Mouse (Mus musculus): ENCODE data around the gene H2afy2. TPM values are rescaled to one million over a fixed set of nuclear protein-coding genes. Genes with fewer than 3 reads are reported as not detected.

The H2afy2 gene
- polyA plus RNA-seq, 1 experiment from 2014 or later = 118 TPM

- H3K9ac ChIP-seq (ENCODE audit: low read depth, low read length) = no peak overlapping the region
- peaks cover 2% of the 10 kb centered on the region; the same call in 1 of the 2 replicates for H3K9me3 ChIP-seq (ENCODE audit: control insufficient read depth, low read length)
- peaks cover 88% of the 10 kb centered on the region for H3K36me3 ChIP-seq (ENCODE audit: control insufficient read depth, insufficient read depth, low read length)
- H3K4me2 ChIP-seq (replicated peaks; ENCODE audit: low read depth, low read length) = no peak overlapping the region
- no peaks in the 10 kb centered on the region for H3K27me3 ChIP-seq (ENCODE audit: control insufficient read depth, insufficient read depth, low read length)
- 94% methylated on average over 8 of the region's 8 CpGs for WGBS
- H3K27ac ChIP-seq (ENCODE audit: low read depth, low read length) = no peak overlapping the region
- no peak for ATAC-seq (ENCODE audit: low FRiP score, low TSS enrichment)
- no peaks in the 10 kb centered on the region for H3K4me1 ChIP-seq (ENCODE audit: control insufficient read depth, insufficient read depth, low read length)
- no peak overlapping the region for H3K4me3 ChIP-seq (ENCODE audit: low read length)
Measured at GRCm38 (mm10) chr10:61742336-61742735, 41.6 kb downstream of the H2afy2 start.

DNA sequence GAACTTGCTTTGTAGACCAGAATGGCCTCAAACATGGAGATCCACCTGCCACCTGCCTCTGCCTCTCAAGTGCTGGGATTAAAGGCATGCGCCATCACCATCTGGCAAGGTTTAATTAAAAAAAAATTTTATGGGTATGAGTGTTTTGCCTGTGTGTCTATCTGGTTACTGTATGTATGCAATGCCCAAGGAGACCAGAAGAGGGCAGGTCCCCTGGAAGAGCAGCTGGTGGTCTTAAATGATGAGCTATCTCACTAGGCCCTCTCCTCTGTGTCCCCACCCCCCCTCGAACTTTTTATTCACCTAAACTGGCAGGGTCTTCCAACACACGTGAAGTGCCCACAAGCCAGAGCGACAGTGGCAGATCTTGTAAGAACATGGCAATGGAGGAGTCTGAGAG is 42.1 kb downstream of the H2afy2 start:
- Histone ChIP-seq H3K27ac (ENCODE audit: low read depth, low read length) (no peak overlapping the region), H3K27me3 (ENCODE audit: control insufficient read depth, insufficient read depth, low read length) (no peaks in the 10 kb centered on the region), H3K9me3 (ENCODE audit: control insufficient read depth, low read length) (peaks cover 2% of the 10 kb centered on the region; the same call in 1 of the 2 replicates), H3K36me3 (ENCODE audit: control insufficient read depth, insufficient read depth, low read length) (peaks cover 83% of the 10 kb centered on the region), H3K4me3 (ENCODE audit: low read length) (no peak overlapping the region), H3K4me1 (ENCODE audit: control insufficient read depth, insufficient read depth, low read length) (no peaks in the 10 kb centered on the region), H3K4me2 (replicated peaks; ENCODE audit: low read depth, low read length) (no peak overlapping the region), H3K9ac (ENCODE audit: low read depth, low read length) (no peak overlapping the region)
- 92% methylated on average over 4 of the region's 4 CpGs for WGBS
- no peak for ATAC-seq (ENCODE audit: low FRiP score, low TSS enrichment)

DNA sequence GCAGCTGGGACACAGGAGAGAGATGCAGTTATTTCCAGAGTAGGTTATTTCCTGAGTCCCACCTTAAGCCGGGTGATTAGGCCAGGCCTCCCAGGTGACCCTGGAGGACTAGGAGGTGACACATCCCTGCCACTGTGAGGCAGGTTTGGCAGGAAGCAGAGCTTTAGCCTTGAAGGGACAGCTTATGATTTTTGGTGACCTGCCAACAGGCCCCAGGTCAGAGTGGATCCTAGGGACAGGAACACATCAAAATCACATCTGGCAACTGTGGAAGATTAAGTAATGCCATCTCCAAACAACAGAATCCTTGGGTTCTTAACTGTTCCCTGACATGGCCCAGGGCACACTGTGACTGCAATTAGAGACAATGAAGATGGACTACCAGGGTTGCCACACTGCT is 42.6 kb downstream of the H2afy2 start:
- no peak overlapping the region for H3K4me2 ChIP-seq (replicated peaks; ENCODE audit: low read depth, low read length)
- peaks cover 2% of the 10 kb centered on the region; the same call in 1 of the 2 replicates for H3K9me3 ChIP-seq (ENCODE audit: control insufficient read depth, low read length)
- no peaks in the 10 kb centered on the region for H3K4me1 ChIP-seq (ENCODE audit: control insufficient read depth, insufficient read depth, low read length)
- 92% methylated on average over 1 of the region's 1 CpGs for WGBS
- no peaks in the 10 kb centered on the region for H3K27me3 ChIP-seq (ENCODE audit: control insufficient read depth, insufficient read depth, low read length)
- no peak for ATAC-seq (ENCODE audit: low FRiP score, low TSS enrichment)
- H3K4me3 ChIP-seq (ENCODE audit: low read length) = no peak overlapping the region
- peaks cover 77% of the 10 kb centered on the region for H3K36me3 ChIP-seq (ENCODE audit: control insufficient read depth, insufficient read depth, low read length)
- no peak overlapping the region for H3K27ac ChIP-seq (ENCODE audit: low read depth, low read length)
- H3K9ac ChIP-seq (ENCODE audit: low read depth, low read length) = no peak overlapping the region

DNA sequence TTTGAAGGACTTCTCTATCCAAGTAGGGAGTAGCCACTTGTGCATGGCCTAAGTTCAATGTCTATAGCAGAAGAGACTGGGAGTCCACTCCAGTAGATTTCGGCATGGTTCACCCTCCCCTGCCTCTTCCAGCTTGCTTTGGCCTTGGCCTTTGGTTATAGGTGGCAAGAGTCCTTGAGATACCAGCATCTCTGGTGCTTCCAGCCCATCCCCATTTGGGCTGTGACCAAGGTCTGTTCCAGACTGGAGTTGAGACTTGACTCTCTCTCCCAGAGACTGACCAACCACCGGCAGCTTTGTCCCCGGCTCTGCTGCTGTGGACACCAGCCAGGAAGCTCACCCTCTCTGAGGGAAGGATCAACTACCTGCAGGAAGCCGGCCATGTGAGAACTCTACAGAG is 45.8 kb downstream of the H2afy2 start:
- H3K9ac ChIP-seq (ENCODE audit: low read depth, low read length) = no peak overlapping the region
- no peaks in the 10 kb centered on the region for H3K27me3 ChIP-seq (ENCODE audit: control insufficient read depth, insufficient read depth, low read length)
- WGBS = 90% methylated on average over 4 of the region's 4 CpGs
- H3K4me1 ChIP-seq (ENCODE audit: control insufficient read depth, insufficient read depth, low read length) = no peaks in the 10 kb centered on the region
- no peaks in the 10 kb centered on the region for H3K9me3 ChIP-seq (ENCODE audit: control insufficient read depth, low read length)
- H3K36me3 ChIP-seq (ENCODE audit: control insufficient read depth, insufficient read depth, low read length) = peaks cover 50% of the 10 kb centered on the region
- H3K4me2 ChIP-seq (replicated peaks; ENCODE audit: low read depth, low read length) = no peak overlapping the region
- ATAC-seq (ENCODE audit: low FRiP score, low TSS enrichment) = no peak
- no peak overlapping the region for H3K4me3 ChIP-seq (ENCODE audit: low read length)
- H3K27ac ChIP-seq (ENCODE audit: low read depth, low read length) = no peak overlapping the region

DNA sequence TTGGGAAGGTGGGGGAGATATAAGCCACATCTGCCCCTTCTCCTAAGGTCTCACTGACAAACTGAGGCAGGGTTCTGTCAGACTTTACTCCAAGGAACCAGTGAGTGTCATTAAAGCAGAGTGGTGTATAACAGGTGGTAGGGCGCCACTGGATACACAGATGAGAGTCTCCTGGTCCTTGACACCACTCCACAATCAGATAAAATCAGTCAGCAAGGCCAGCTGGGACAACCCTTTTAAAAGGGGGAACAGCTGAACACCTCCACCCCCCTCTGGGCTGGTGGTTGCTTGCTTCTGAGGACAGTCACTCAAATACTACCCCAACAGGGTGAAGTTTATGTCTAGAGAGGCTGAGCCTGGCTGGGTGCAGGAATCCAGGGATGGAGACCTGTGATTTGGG is 46.4 kb downstream of the H2afy2 start:
- H3K4me1 ChIP-seq (ENCODE audit: control insufficient read depth, insufficient read depth, low read length) = no peaks in the 10 kb centered on the region
- H3K27ac ChIP-seq (ENCODE audit: low read depth, low read length) = no peak overlapping the region
- H3K27me3 ChIP-seq (ENCODE audit: control insufficient read depth, insufficient read depth, low read length) = no peaks in the 10 kb centered on the region
- H3K4me2 ChIP-seq (replicated peaks; ENCODE audit: low read depth, low read length) = no peak overlapping the region
- WGBS = 83% methylated on average over 1 of the region's 1 CpGs
- H3K9me3 ChIP-seq (ENCODE audit: control insufficient read depth, low read length) = no peaks in the 10 kb centered on the region
- peaks cover 44% of the 10 kb centered on the region for H3K36me3 ChIP-seq (ENCODE audit: control insufficient read depth, insufficient read depth, low read length)
- no peak for ATAC-seq (ENCODE audit: low FRiP score, low TSS enrichment)
- H3K4me3 ChIP-seq (ENCODE audit: low read length) = no peak overlapping the region
- no peak overlapping the region for H3K9ac ChIP-seq (ENCODE audit: low read depth, low read length)

- no peaks in the 10 kb centered on the region for H3K9me3 ChIP-seq (ENCODE audit: control insufficient read depth, low read length)
- H3K4me1 ChIP-seq (ENCODE audit: control insufficient read depth, insufficient read depth, low read length) = no peaks in the 10 kb centered on the region
- no peak overlapping the region for H3K4me2 ChIP-seq (replicated peaks; ENCODE audit: low read depth, low read length)
- peaks cover 36% of the 10 kb centered on the region for H3K36me3 ChIP-seq (ENCODE audit: control insufficient read depth, insufficient read depth, low read length)
- WGBS = 32% methylated on average over 10 of the region's 10 CpGs
- no peak overlapping the region for H3K4me3 ChIP-seq (ENCODE audit: low read length)
- H3K27ac ChIP-seq (ENCODE audit: low read depth, low read length) = no peak overlapping the region
- no peak for ATAC-seq (ENCODE audit: low FRiP score, low TSS enrichment)
- no peaks in the 10 kb centered on the region for H3K27me3 ChIP-seq (ENCODE audit: control insufficient read depth, insufficient read depth, low read length)
- no peak overlapping the region for H3K9ac ChIP-seq (ENCODE audit: low read depth, low read length)
Measured at GRCm38 (mm10) chr10:61736671-61737078, 47.3 kb downstream of the H2afy2 start.

DNA sequence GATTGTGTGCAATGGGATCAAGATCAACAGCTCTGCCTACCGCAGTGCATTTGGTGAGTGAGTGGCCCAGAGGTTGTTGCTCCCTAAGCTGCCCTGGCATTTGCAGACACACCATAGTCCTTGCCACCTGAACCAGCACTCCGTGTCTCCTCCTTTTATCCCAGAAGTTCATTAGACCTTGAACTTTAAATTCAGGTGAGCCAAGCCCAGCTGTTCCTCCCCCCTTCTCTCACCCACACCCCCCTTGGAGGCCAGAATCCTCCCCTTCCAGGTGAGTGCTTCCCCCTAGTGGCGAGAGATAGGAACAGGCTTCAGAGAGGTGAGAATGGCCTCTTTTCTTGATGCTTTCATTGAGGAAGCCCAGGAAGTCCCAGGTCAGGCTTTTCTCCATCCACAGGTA is 49.6 kb downstream of the H2afy2 start:
- 41% methylated on average over 3 of the region's 3 CpGs for WGBS
- H3K27ac ChIP-seq (ENCODE audit: low read depth, low read length) = no peak overlapping the region
- H3K4me3 ChIP-seq (ENCODE audit: low read length) = no peak overlapping the region
- no peak overlapping the region for H3K9ac ChIP-seq (ENCODE audit: low read depth, low read length)
- no peaks in the 10 kb centered on the region for H3K4me1 ChIP-seq (ENCODE audit: control insufficient read depth, insufficient read depth, low read length)
- H3K27me3 ChIP-seq (ENCODE audit: control insufficient read depth, insufficient read depth, low read length) = no peaks in the 10 kb centered on the region
- H3K36me3 ChIP-seq (ENCODE audit: control insufficient read depth, insufficient read depth, low read length) = peaks cover 15% of the 10 kb centered on the region
- no peak overlapping the region for H3K4me2 ChIP-seq (replicated peaks; ENCODE audit: low read depth, low read length)
- peak; percentile 8; the same call in 1 of the 2 replicates for ATAC-seq (ENCODE audit: low FRiP score, low TSS enrichment)
- no peaks in the 10 kb centered on the region for H3K9me3 ChIP-seq (ENCODE audit: control insufficient read depth, low read length)

- Histone ChIP-seq H3K36me3 (ENCODE audit: control insufficient read depth, insufficient read depth, low read length) (no peaks in the 10 kb centered on the region; the same call in 1 of the 2 replicates), H3K9ac (ENCODE audit: low read depth, low read length) (no peak overlapping the region), H3K4me2 (replicated peaks; ENCODE audit: low read depth, low read length) (no peak overlapping the region), H3K4me3 (ENCODE audit: low read length) (no peak overlapping the region), H3K27me3 (ENCODE audit: control insufficient read depth, insufficient read depth, low read length) (no peaks in the 10 kb centered on the region), H3K9me3 (ENCODE audit: control insufficient read depth, low read length) (no peaks in the 10 kb centered on the region), H3K4me1 (ENCODE audit: control insufficient read depth, insufficient read depth, low read length) (no peaks in the 10 kb centered on the region), H3K27ac (ENCODE audit: low read depth, low read length) (no peak overlapping the region)
- no peak for ATAC-seq (ENCODE audit: low FRiP score, low TSS enrichment)
- 96% methylated on average over 6 of the region's 6 CpGs for WGBS
Measured at GRCm38 (mm10) chr10:61730171-61730570, 53.8 kb downstream of the H2afy2 start.

DNA sequence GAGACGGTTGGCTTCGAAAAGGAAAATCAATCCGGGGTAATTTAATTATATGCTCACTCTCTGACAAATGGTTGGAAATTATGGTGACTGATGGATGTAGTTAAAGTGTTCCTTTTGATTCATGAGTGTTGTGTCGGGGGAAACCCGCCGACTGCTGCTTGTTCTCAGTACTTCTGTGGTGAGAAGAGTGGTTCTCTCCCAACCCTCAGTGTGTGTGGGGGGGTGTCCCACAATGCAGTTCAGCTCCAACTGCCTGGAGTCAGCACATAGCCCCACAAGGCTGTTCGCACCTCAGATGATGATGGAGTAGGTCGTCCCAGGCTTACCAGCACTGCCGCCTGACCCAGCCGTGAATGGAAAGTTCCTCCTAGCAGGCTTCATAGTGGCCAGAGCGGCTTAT is 54.8 kb downstream of the H2afy2 start:
- Histone ChIP-seq H3K9ac (ENCODE audit: low read depth, low read length) (no peak overlapping the region), H3K27ac (ENCODE audit: low read depth, low read length) (no peak overlapping the region), H3K36me3 (ENCODE audit: control insufficient read depth, insufficient read depth, low read length) (no peaks in the 10 kb centered on the region; the same call in 1 of the 2 replicates), H3K4me2 (replicated peaks; ENCODE audit: low read depth, low read length) (no peak overlapping the region), H3K9me3 (ENCODE audit: control insufficient read depth, low read length) (no peaks in the 10 kb centered on the region), H3K27me3 (ENCODE audit: control insufficient read depth, insufficient read depth, low read length) (no peaks in the 10 kb centered on the region), H3K4me3 (ENCODE audit: low read length) (no peak overlapping the region), H3K4me1 (ENCODE audit: control insufficient read depth, insufficient read depth, low read length) (no peaks in the 10 kb centered on the region)
- no peak for ATAC-seq (ENCODE audit: low FRiP score, low TSS enrichment)
- 32% methylated on average over 11 of the region's 11 CpGs for WGBS
